Mouse (Mus musculus): ENCODE results near the gene Tmco3.

DNA sequence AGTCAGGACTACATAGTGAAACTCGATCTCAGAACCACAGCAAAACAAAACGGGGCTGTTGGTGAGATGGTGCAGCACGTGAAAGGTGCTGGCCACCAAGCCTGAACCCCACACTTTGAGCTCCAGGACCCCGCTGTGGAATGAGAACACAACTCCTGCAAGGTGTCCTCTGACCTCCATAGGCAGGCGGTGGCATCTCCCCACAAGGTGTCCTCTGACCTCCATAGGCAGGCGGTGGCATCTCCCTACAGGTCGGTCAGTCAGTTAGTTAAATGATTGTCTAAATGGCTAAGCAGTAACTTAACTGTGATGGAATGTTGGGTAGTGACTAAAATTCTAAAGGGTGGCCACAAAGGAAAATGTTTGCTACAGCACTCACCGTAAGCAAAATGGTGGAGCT lies 11.6 kb downstream of the Tmco3 start:
- no peak for TF ChIP-seq POLR2A (IDR thresholded peaks at IDR 0.05; ENCODE audit: low read depth, low read length)
- TF ChIP-seq CTCF (IDR thresholded peaks at IDR 0.05; ENCODE audit: borderline replicate concordance, insufficient read depth, low read length): no peak
